Mouse (Mus musculus) bone marrow macrophage, adult 2 months (primary cell): ENCODE results near the gene Sh3rf1. TPM values are rescaled to one million over a fixed set of nuclear protein-coding genes. Genes with fewer than 3 reads are reported as not detected.

Source experiments
- H3K27ac ChIP-seq: 2 replicates; pipeline ENCODE4 v1.5.1; 2012; ENCODE audit warnings: low read depth, low read length; ENCODE audit not compliant: insufficient read depth
- H3K4me1 ChIP-seq: 2 replicates; pipeline ENCODE4 v1.6.1; 2012; ENCODE audit warnings: low read length; ENCODE audit not compliant: control insufficient read depth, insufficient read depth
- H3K4me3 ChIP-seq: 2 replicates; pipeline ENCODE4 v1.5.1; 2012; ENCODE audit warnings: mild to moderate bottlenecking, low read length, moderate library complexity; ENCODE audit not compliant: insufficient read depth
- CTCF ChIP-seq: IDR thresholded peaks from 2 replicates; pipeline ENCODE4 v1.5.1; 2012; ENCODE audit warnings: low read depth, mild to moderate bottlenecking, low read length, moderate library complexity
- POLR2A ChIP-seq: IDR thresholded peaks from 2 replicates; pipeline ENCODE4 v1.6.1; 2012; ENCODE audit warnings: mild to moderate bottlenecking, low read depth, low read length, borderline replicate concordance
- polyA plus RNA-seq: library from polyadenylated mRNA; stranded (reverse); fragments of >200 nt; gene quantifications from 2 replicates; pipeline ENCODE4 v1.2.4, GENCODE M21; 2012; ENCODE audit not compliant: missing spikeins, insufficient read depth, insufficient read length

Gene Sh3rf1
- polyA plus RNA-seq, 1 experiment: 2.2 TPM

GRCm38 (mm10) chr8:61298828-61299227, 75.2 kb downstream of the Sh3rf1 start:
- TF ChIP-seq CTCF (no peak), POLR2A (no peak)
- Histone ChIP-seq H3K4me1 (no peaks in the 10 kb centered on the region), H3K27ac (no peak overlapping the region), H3K4me3 (no peak overlapping the region)

- Histone ChIP-seq H3K27ac (no peak overlapping the region), H3K4me3 (no peak overlapping the region), H3K4me1 (no peaks in the 10 kb centered on the region)
- TF ChIP-seq POLR2A: no peak
- no peak for TF ChIP-seq CTCF
Measured at GRCm38 (mm10) chr8:61301298-61302028, 77.8 kb downstream of the Sh3rf1 start.

- Histone ChIP-seq H3K4me1 (no peaks in the 10 kb centered on the region), H3K27ac (no peak overlapping the region), H3K4me3 (no peak overlapping the region)
- TF ChIP-seq POLR2A (no peak), CTCF (no peak)
Measured at GRCm38 (mm10) chr8:61302029-61302368, 78.3 kb downstream of the Sh3rf1 start.

- Histone ChIP-seq H3K4me3 (no peak overlapping the region), H3K27ac (no peak overlapping the region), H3K4me1 (no peaks in the 10 kb centered on the region)
- TF ChIP-seq CTCF (no peak), POLR2A (no peak)
Measured at GRCm38 (mm10) chr8:61305451-61306070, 81.9 kb downstream of the Sh3rf1 start.

- Histone ChIP-seq H3K4me1 (no peaks in the 10 kb centered on the region), H3K4me3 (no peak overlapping the region), H3K27ac (no peak overlapping the region)
- TF ChIP-seq CTCF (no peak), POLR2A (no peak)
Measured at GRCm38 (mm10) chr8:61306501-61307112, 82.9 kb downstream of the Sh3rf1 start.

GRCm38 (mm10) chr8:61308896-61309295, 85.2 kb downstream of the Sh3rf1 start:
- TF ChIP-seq POLR2A (no peak), CTCF (no peak)
- H3K27ac ChIP-seq: no peak overlapping the region
- no peaks in the 10 kb centered on the region for H3K4me1 ChIP-seq
- no peak overlapping the region for H3K4me3 ChIP-seq

GRCm38 (mm10) chr8:61309530-61310402, 86.1 kb downstream of the Sh3rf1 start:
- TF ChIP-seq CTCF (no peak), POLR2A (no peak)
- H3K4me3 ChIP-seq: no peak overlapping the region
- H3K27ac ChIP-seq: no peak overlapping the region
- no peaks in the 10 kb centered on the region for H3K4me1 ChIP-seq

- H3K4me3 ChIP-seq: no peak overlapping the region
- TF ChIP-seq POLR2A (no peak), CTCF (no peak)
- H3K4me1 ChIP-seq: no peaks in the 10 kb centered on the region
- H3K27ac ChIP-seq: no peak overlapping the region
Measured at GRCm38 (mm10) chr8:61310403-61310871, 86.8 kb downstream of the Sh3rf1 start.

- TF ChIP-seq CTCF: no peak
- TF ChIP-seq POLR2A: no peak
- H3K4me3 ChIP-seq: no peak overlapping the region
- no peak overlapping the region for H3K27ac ChIP-seq
- H3K4me1 ChIP-seq: no peaks in the 10 kb centered on the region
Measured at GRCm38 (mm10) chr8:61313016-61313415, 89.3 kb downstream of the Sh3rf1 start.
